Mouse (Mus musculus): ENCODE measurements at regions not wholly inside any gene's neighbourhood (a gene's known extent, or its start where the extent isn't known, plus 50 kb on each side); places are given as distances from the start of the nearest gene placed in this dataset.

DNA sequence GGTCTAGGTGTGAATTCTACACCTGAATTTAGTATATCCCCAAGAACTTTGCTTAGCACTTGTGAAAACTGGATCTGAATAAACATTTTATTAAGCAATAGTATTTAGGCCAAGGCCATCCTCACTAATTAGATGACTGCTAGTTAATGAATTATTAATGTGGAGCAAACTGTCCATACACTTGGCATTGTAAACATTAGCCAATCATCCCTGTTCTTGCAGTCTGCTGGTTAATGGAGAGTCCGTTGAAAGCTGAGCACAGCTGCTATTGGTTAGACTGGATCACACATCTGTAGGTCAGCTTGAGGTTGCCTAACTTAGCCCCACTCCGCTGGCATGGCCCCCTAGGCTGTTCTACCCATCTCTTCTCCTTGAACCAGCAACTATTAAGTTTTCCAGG lies 826.2 kb upstream of the 4930452B06Rik start:
- DNase-seq, result no peak
- H3K36me3 ChIP-seq (ENCODE audit: control insufficient read depth, insufficient read depth, low read length), result no peaks in the 10 kb centered on the region
- no peak overlapping the region for H3K27ac ChIP-seq (ENCODE audit: control insufficient read depth, insufficient read depth, low read length)
- TF ChIP-seq CTCF (IDR thresholded peaks at IDR 0.05; ENCODE audit: borderline replicate concordance, control insufficient read depth, extremely low read depth, insufficient read depth, low read length, poor library complexity), result no peak
- no peak for TF ChIP-seq POLR2A (IDR thresholded peaks at IDR 0.05; ENCODE audit: control insufficient read depth, extremely low read depth, insufficient read depth, low read length, poor library complexity)
- WGBS, result 90% methylated on average over 2 of the region's 2 CpGs
- no peak overlapping the region for H3K4me3 ChIP-seq (ENCODE audit: control insufficient read depth, insufficient read depth, low read length)
- no peaks in the 10 kb centered on the region for H3K27me3 ChIP-seq (ENCODE audit: control insufficient read depth, insufficient read depth, low read length)
- no peaks in the 10 kb centered on the region for H3K4me1 ChIP-seq (replicated peaks; ENCODE audit: control insufficient read depth, insufficient read depth, low read length)

DNA sequence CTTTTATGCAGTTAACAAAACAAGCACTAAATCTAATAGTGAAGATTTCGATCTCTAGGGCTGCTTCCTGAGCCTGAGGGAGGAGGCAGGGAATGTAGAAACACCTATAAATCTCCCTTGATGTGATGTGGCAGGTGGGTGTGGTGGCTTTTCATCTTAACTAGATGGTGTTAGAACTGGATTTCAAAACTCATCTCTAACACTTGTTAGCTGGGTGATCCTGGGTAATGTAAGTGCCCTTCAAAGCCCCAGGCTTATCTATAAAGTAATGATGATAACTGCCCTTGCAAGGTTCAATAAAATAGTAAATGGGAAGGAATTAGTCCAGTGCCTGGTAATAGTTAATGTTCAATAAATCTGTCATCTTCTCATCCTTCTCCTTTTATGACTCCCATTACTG lies 822.5 kb upstream of the 4930452B06Rik start:
- DNase-seq, result no peak
- Histone ChIP-seq H3K27ac (ENCODE audit: control insufficient read depth, insufficient read depth, low read length) (no peak overlapping the region), H3K27me3 (ENCODE audit: control insufficient read depth, insufficient read depth, low read length) (no peaks in the 10 kb centered on the region), H3K36me3 (ENCODE audit: control insufficient read depth, insufficient read depth, low read length) (no peaks in the 10 kb centered on the region), H3K4me1 (replicated peaks; ENCODE audit: control insufficient read depth, insufficient read depth, low read length) (no peaks in the 10 kb centered on the region), H3K4me3 (ENCODE audit: control insufficient read depth, insufficient read depth, low read length) (no peak overlapping the region)
- TF ChIP-seq POLR2A (IDR thresholded peaks at IDR 0.05; ENCODE audit: control insufficient read depth, extremely low read depth, insufficient read depth, low read length, poor library complexity) (no peak), CTCF (IDR thresholded peaks at IDR 0.05; ENCODE audit: borderline replicate concordance, control insufficient read depth, extremely low read depth, insufficient read depth, low read length, poor library complexity) (no peak)
- WGBS, result 30% methylated on average over 1 of the region's 1 CpGs

DNA sequence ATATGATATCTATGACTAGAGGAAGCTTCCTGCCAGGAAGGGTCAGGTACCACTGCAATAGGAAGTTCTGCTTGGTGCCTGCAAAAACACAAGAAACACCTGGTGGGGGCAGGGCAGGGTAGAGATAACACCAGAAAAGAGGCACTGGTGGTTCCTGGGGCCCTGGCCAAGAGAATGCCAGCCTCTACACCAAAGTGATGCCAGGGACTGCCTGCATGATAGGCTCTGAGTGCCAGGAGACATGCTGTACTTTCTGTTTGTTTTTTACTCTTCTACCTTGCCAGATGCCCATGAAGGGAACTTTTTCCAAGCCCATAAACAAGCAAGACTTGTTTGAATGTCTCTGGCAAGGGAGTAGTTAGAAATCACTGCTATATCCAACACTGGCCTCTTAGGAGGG lies 812.9 kb upstream of the 4930452B06Rik start:
- no peak overlapping the region for H3K27ac ChIP-seq (ENCODE audit: control insufficient read depth, insufficient read depth, low read length)
- no peaks in the 10 kb centered on the region for H3K27me3 ChIP-seq (ENCODE audit: control insufficient read depth, insufficient read depth, low read length)
- H3K36me3 ChIP-seq (ENCODE audit: control insufficient read depth, insufficient read depth, low read length), result no peaks in the 10 kb centered on the region
- no peak overlapping the region for H3K4me3 ChIP-seq (ENCODE audit: control insufficient read depth, insufficient read depth, low read length)
- no peaks in the 10 kb centered on the region for H3K4me1 ChIP-seq (replicated peaks; ENCODE audit: control insufficient read depth, insufficient read depth, low read length)
- TF ChIP-seq POLR2A (IDR thresholded peaks at IDR 0.05; ENCODE audit: control insufficient read depth, extremely low read depth, insufficient read depth, low read length, poor library complexity) (no peak), CTCF (IDR thresholded peaks at IDR 0.05; ENCODE audit: borderline replicate concordance, control insufficient read depth, extremely low read depth, insufficient read depth, low read length, poor library complexity) (no peak)
- DNase-seq, result no peak

DNA sequence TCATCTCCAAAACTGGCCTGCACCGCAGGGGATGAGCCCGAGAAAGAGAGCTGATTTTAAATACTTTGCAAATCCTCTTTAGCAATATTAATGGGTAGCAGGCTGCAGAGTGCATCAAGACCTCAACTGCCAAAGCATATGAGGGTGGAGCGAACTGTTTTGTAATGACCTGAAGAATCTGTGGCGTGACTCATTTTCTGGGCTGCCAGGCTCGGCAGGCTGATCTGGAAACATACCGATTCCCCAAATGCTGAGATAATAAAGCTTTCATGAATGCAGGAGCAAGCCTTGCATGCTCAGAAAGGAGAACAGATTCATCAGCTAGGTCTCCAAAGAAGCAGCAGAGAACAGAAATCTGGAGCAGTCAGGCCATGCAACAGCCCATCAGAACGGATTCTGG lies 809.1 kb upstream of the 4930452B06Rik start:
- Histone ChIP-seq H3K36me3 (ENCODE audit: control insufficient read depth, insufficient read depth, low read length) (no peaks in the 10 kb centered on the region), H3K27ac (ENCODE audit: control insufficient read depth, insufficient read depth, low read length) (no peak overlapping the region), H3K4me3 (ENCODE audit: control insufficient read depth, insufficient read depth, low read length) (no peak overlapping the region), H3K4me1 (replicated peaks; ENCODE audit: control insufficient read depth, insufficient read depth, low read length) (no peaks in the 10 kb centered on the region), H3K27me3 (ENCODE audit: control insufficient read depth, insufficient read depth, low read length) (no peaks in the 10 kb centered on the region)
- 94% methylated on average over 7 of the region's 7 CpGs for WGBS
- no peak for DNase-seq
- TF ChIP-seq POLR2A (IDR thresholded peaks at IDR 0.05; ENCODE audit: control insufficient read depth, extremely low read depth, insufficient read depth, low read length, poor library complexity) (no peak), CTCF (IDR thresholded peaks at IDR 0.05; ENCODE audit: borderline replicate concordance, control insufficient read depth, extremely low read depth, insufficient read depth, low read length, poor library complexity) (no peak)

DNA sequence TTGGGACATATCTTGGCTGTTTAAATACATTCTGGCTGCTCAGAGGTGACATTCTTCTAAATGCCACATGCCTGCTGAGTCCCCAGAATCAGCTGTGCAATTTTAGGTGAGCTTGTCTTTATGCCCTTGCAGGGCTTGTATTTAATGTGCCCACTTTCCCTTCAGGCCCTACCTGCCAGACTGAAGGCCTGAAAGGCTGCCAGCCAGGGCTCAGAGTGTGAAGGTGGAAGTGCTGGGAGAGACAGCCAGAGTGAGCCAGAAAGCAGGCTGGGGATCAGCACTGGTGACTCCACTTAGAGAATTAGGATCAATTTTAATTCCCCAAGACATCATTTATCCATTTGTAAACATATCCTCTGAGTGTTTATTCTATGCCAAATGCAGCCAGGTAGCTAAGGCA lies 803.6 kb upstream of the 4930452B06Rik start:
- no peaks in the 10 kb centered on the region for H3K27me3 ChIP-seq (ENCODE audit: control insufficient read depth, insufficient read depth, low read length)
- no peaks in the 10 kb centered on the region for H3K4me1 ChIP-seq (replicated peaks; ENCODE audit: control insufficient read depth, insufficient read depth, low read length)
- no peak overlapping the region for H3K27ac ChIP-seq (ENCODE audit: control insufficient read depth, insufficient read depth, low read length)
- TF ChIP-seq POLR2A (IDR thresholded peaks at IDR 0.05; ENCODE audit: control insufficient read depth, extremely low read depth, insufficient read depth, low read length, poor library complexity), result no peak
- TF ChIP-seq CTCF (IDR thresholded peaks at IDR 0.05; ENCODE audit: borderline replicate concordance, control insufficient read depth, extremely low read depth, insufficient read depth, low read length, poor library complexity), result no peak
- H3K4me3 ChIP-seq (ENCODE audit: control insufficient read depth, insufficient read depth, low read length), result no peak overlapping the region
- no peak for DNase-seq
- no peaks in the 10 kb centered on the region for H3K36me3 ChIP-seq (ENCODE audit: control insufficient read depth, insufficient read depth, low read length)

DNA sequence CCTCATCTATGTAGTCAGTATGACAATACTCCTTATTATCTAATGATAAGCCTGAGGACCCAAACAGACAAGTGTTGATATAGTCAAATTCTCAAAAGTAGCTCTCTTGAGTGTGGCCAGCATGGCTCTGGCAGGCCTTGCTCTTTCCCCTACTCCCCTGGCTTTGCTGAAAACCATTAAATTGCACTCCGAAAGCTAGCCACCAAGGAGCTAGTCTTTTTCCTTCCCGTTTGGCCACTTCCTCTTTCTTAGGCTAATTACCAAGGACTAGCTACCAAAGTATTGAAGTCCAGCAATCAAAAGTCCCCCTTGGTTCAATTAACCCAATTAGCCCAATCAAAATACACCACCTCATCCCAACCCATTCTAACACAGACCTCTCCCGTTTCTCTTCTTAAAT lies 802.6 kb upstream of the 4930452B06Rik start:
- no peaks in the 10 kb centered on the region for H3K4me1 ChIP-seq (replicated peaks; ENCODE audit: control insufficient read depth, insufficient read depth, low read length)
- no peaks in the 10 kb centered on the region for H3K36me3 ChIP-seq (ENCODE audit: control insufficient read depth, insufficient read depth, low read length)
- no peak for TF ChIP-seq CTCF (IDR thresholded peaks at IDR 0.05; ENCODE audit: borderline replicate concordance, control insufficient read depth, extremely low read depth, insufficient read depth, low read length, poor library complexity)
- no peak for TF ChIP-seq POLR2A (IDR thresholded peaks at IDR 0.05; ENCODE audit: control insufficient read depth, extremely low read depth, insufficient read depth, low read length, poor library complexity)
- no peak overlapping the region for H3K4me3 ChIP-seq (ENCODE audit: control insufficient read depth, insufficient read depth, low read length)
- H3K27me3 ChIP-seq (ENCODE audit: control insufficient read depth, insufficient read depth, low read length), result no peaks in the 10 kb centered on the region
- 51% methylated on average over 3 of the region's 3 CpGs for WGBS
- no peak overlapping the region for H3K27ac ChIP-seq (ENCODE audit: control insufficient read depth, insufficient read depth, low read length)
- DNase-seq, result no peak

DNA sequence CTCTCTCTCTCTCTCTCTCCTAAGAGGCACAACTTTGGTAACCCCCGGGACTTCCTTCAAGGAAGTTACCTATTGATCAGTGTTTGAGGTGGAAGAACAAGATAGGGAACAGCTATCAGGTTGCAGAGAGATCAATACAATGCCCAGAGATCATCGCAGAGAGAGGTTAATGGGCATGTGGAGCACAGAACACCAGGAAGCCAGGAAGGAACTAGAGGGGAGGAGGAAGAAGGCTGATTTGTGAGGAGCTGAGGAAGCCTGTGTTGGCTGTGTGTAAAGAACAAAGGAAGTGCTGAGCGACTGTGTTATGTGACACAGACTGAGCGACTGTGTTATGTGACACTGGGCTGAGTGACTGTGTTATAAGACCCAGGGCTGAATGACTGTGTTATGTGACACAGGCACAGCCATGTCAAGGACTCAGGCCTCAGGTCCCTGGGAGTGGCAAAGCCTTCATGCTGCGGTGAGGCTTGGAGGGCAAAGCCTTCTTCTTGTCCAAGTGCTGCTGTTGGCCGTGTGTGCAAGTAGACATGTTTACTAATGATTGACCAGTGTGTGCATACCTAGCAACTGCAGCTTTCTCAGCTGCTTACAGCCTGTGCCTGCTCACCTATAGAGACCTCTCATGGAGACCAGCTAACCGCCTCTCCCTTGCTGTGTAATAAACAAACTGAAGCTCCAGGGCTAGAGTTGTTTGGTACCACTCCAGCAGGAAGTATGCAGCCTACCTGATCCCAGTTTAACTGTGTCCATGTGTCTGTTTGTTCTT lies 801.8 kb upstream of the 4930452B06Rik start:
- Histone ChIP-seq H3K36me3 (ENCODE audit: control insufficient read depth, insufficient read depth, low read length) (no peaks in the 10 kb centered on the region), H3K4me1 (replicated peaks; ENCODE audit: control insufficient read depth, insufficient read depth, low read length) (no peaks in the 10 kb centered on the region), H3K4me3 (ENCODE audit: control insufficient read depth, insufficient read depth, low read length) (no peak overlapping the region), H3K27me3 (ENCODE audit: control insufficient read depth, insufficient read depth, low read length) (no peaks in the 10 kb centered on the region), H3K27ac (ENCODE audit: control insufficient read depth, insufficient read depth, low read length) (no peak overlapping the region)
- WGBS, result 55% methylated on average over 7 of the region's 7 CpGs
- TF ChIP-seq POLR2A (IDR thresholded peaks at IDR 0.05; ENCODE audit: control insufficient read depth, extremely low read depth, insufficient read depth, low read length, poor library complexity) (no peak), CTCF (IDR thresholded peaks at IDR 0.05; ENCODE audit: borderline replicate concordance, control insufficient read depth, extremely low read depth, insufficient read depth, low read length, poor library complexity) (no peak)
- no peak for DNase-seq

Measured in thymus, adult 2 months (tissue).